Mouse (Mus musculus) forebrain, embryonic 14.5 days (tissue): ENCODE measurements around the gene Zfp991. TPM values are rescaled to one million over a fixed set of nuclear protein-coding genes. Genes with fewer than 3 reads are reported as not detected.
"Not testable (repeated sequence)": the region's sequence is repeated elsewhere in the genome, so short reads cannot be mapped to it uniquely, and the experiment has no call there.

Source experiments
- ATAC-seq: fragments of 200-750 bp; cut with Nextera tagmentation; 2 replicates; pipeline ENCODE4 v1.8.0; 2017; ENCODE audit warnings: mild to moderate bottlenecking, moderate library complexity
- DNase-seq: peaks from one replicate; pipeline ENCODE4 v3.0.0-alpha.2; 2015; ENCODE audit warnings: low spot score
- H3K27ac ChIP-seq: fragments of 300-500 bp; sonication (generic); 2 replicates; pipeline ENCODE4 v1.5.1; 2014; ENCODE audit warnings: low read depth, mild to moderate bottlenecking, control low read depth, low read length, moderate library complexity
- H3K27me3 ChIP-seq: fragments of 300-500 bp; sonication (generic); replicated peaks from 2 replicates; pipeline ENCODE4 v1.6.1; 2014; ENCODE audit warnings: low read length, control low read depth, mixed read lengths; ENCODE audit not compliant: control insufficient read depth, insufficient read depth
- H3K36me3 ChIP-seq: fragments of 300-500 bp; sonication (generic); 2 replicates; pipeline ENCODE4 v1.6.1; 2014; ENCODE audit warnings: low read length, control low read depth; ENCODE audit not compliant: control insufficient read depth, insufficient read depth
- H3K4me1 ChIP-seq: fragments of 300-500 bp; sonication (generic); 2 replicates; pipeline ENCODE4 v1.6.1; 2014; ENCODE audit warnings: antibody characterized with exemption, low read length, control low read depth; ENCODE audit not compliant: control insufficient read depth, insufficient read depth
- H3K4me2 ChIP-seq: fragments of 300-500 bp; sonication (generic); 2 replicates; pipeline ENCODE4 v1.6.1; 2014; ENCODE audit warnings: mild to moderate bottlenecking, control low read depth, low read length
- H3K4me3 ChIP-seq: fragments of 300-500 bp; sonication (generic); 2 replicates; pipeline ENCODE4 v1.5.1; 2014; ENCODE audit warnings: low read depth, low read length, control low read depth
- H3K9ac ChIP-seq: fragments of 300-500 bp; sonication (generic); 2 replicates; pipeline ENCODE4 v1.6.1; 2014; ENCODE audit warnings: mild to moderate bottlenecking, low read length, control low read depth, moderate library complexity
- H3K9me3 ChIP-seq: fragments of 300-500 bp; sonication (generic); replicated peaks from 2 replicates; pipeline ENCODE4 v1.6.1; 2016; ENCODE audit warnings: low read length, control low read depth, mixed read lengths; ENCODE audit not compliant: control insufficient read depth
- WGBS: fragments of 180-500 bp; shearing (Covaris S2); extraction: QIAGEN DNeasy Blood & Tissue Kit; methylation state at CpG from one replicate; pipeline ENCODE4 v1.1.7; 2014; 5-methylcytosine and 5-hydroxymethylcytosine counted together
- polyA plus RNA-seq: library from polyadenylated mRNA; unstranded; fragments of >200 nt; fragmentation: Nextera tagmentation; extraction: Ambion mirVana; gene quantifications from 2 replicates; pipeline ENCODE4 v1.2.1, GENCODE M21; 2014

Gene Zfp991
- polyA plus RNA-seq, 1 experiment from 2014 or later: 5.0 TPM

GRCm38 (mm10) chr4:147201920-147202660 is 70.3 kb downstream of the Zfp991 start:
- H3K27me3 ChIP-seq, H3K4me2 ChIP-seq, H3K9ac ChIP-seq, ATAC-seq, H3K36me3 ChIP-seq, H3K27ac ChIP-seq, H3K4me1 ChIP-seq, H3K9me3 ChIP-seq, H3K4me3 ChIP-seq, DNase-seq: not testable (repeated sequence)
- 78% methylated on average over 9 of the region's 16 CpGs for WGBS

GRCm38 (mm10) chr4:147212182-147212928 is 80.5 kb downstream of the Zfp991 start:
- H3K4me2 ChIP-seq, ATAC-seq, H3K9me3 ChIP-seq, H3K27ac ChIP-seq, H3K27me3 ChIP-seq, H3K4me1 ChIP-seq, H3K4me3 ChIP-seq, H3K9ac ChIP-seq, DNase-seq, H3K36me3 ChIP-seq: not testable (repeated sequence)
- 90% methylated on average over 3 of the region's 7 CpGs for WGBS

GRCm38 (mm10) chr4:147214233-147214632 is 82.4 kb downstream of the Zfp991 start:
- not testable (repeated sequence) for H3K36me3 ChIP-seq, H3K4me1 ChIP-seq, H3K27ac ChIP-seq, ATAC-seq, DNase-seq, H3K4me2 ChIP-seq, H3K9ac ChIP-seq, H3K27me3 ChIP-seq, H3K9me3 ChIP-seq, H3K4me3 ChIP-seq
- WGBS: no CpG with 5 or more reads among the region's 1 CpGs

GRCm38 (mm10) chr4:147217676-147218075 is 85.8 kb downstream of the Zfp991 start:
- H3K9me3 ChIP-seq, H3K27me3 ChIP-seq, H3K36me3 ChIP-seq, H3K4me2 ChIP-seq, ATAC-seq, H3K4me1 ChIP-seq, H3K4me3 ChIP-seq, DNase-seq, H3K9ac ChIP-seq, H3K27ac ChIP-seq: not testable (repeated sequence)
- WGBS: 79% methylated on average over 2 of the region's 4 CpGs

GRCm38 (mm10) chr4:147219319-147220070 is 87.7 kb downstream of the Zfp991 start:
- not testable (repeated sequence) for H3K9me3 ChIP-seq, H3K36me3 ChIP-seq, H3K4me1 ChIP-seq, ATAC-seq, H3K27me3 ChIP-seq, DNase-seq, H3K27ac ChIP-seq, H3K9ac ChIP-seq
- 73% methylated on average over 49 of the region's 51 CpGs for WGBS
- H3K4me3 ChIP-seq: 0 out of 2 replicates have a peak overlapping the region, but pooled peaks have one; percentile 13
- H3K4me2 ChIP-seq: peak overlapping the region; percentile 20; the same call in 1 of the 2 replicates

GRCm38 (mm10) chr4:147220226-147220625 is 88.4 kb downstream of the Zfp991 start:
- H3K4me3 ChIP-seq, H3K9me3 ChIP-seq, H3K27ac ChIP-seq, H3K27me3 ChIP-seq, ATAC-seq, DNase-seq, H3K4me1 ChIP-seq, H3K4me2 ChIP-seq, H3K36me3 ChIP-seq, H3K9ac ChIP-seq: not testable (repeated sequence)
- WGBS: 87% methylated on average over 15 of the region's 20 CpGs

GRCm38 (mm10) chr4:147222021-147222420 is 90.2 kb downstream of the Zfp991 start:
- not testable (repeated sequence) for H3K27me3 ChIP-seq, H3K4me1 ChIP-seq, ATAC-seq, H3K27ac ChIP-seq, H3K4me2 ChIP-seq, H3K9ac ChIP-seq, H3K36me3 ChIP-seq, H3K4me3 ChIP-seq, H3K9me3 ChIP-seq, DNase-seq
- WGBS: 89% methylated on average over 4 of the region's 5 CpGs

- not testable (repeated sequence) for H3K27me3 ChIP-seq, H3K4me1 ChIP-seq, H3K4me2 ChIP-seq, H3K4me3 ChIP-seq, ATAC-seq, H3K9me3 ChIP-seq, H3K36me3 ChIP-seq, H3K27ac ChIP-seq, H3K9ac ChIP-seq, DNase-seq
- 96% methylated on average over 23 of the region's 24 CpGs for WGBS
Measured at GRCm38 (mm10) chr4:147223778-147224435, 92.1 kb downstream of the Zfp991 start.
